Mouse (Mus musculus): Measurements from ENCODE around the gene Elf2.
A peak's percentile ranks its signal among the peaks of the same experiment; 100 is the strongest.

The Elf2 gene

GRCm38 (mm10) chr3:51284375-51284774, 56.1 kb downstream of the Elf2 start:
- DNase-seq (ENCODE audit: low read depth, low spot score): no peak

GRCm38 (mm10) chr3:51281727-51282126, 58.7 kb downstream of the Elf2 start:
- no peak for DNase-seq (ENCODE audit: low read depth, low spot score)

GRCm38 (mm10) chr3:51278433-51278832, 62.0 kb downstream of the Elf2 start:
- no peak for DNase-seq (ENCODE audit: low read depth, low spot score)

- peak; percentile 94 for DNase-seq (ENCODE audit: low read depth, low spot score)
These were observed 63.0 kb downstream of the Elf2 start for GRCm38 (mm10) chr3:51277201-51278150.

GRCm38 (mm10) chr3:51276421-51277111, 63.9 kb downstream of the Elf2 start:
- peak; percentile 75 for DNase-seq (ENCODE audit: low read depth, low spot score)

- DNase-seq (ENCODE audit: low read depth, low spot score): peak; percentile 99
These were observed 64.5 kb downstream of the Elf2 start for GRCm38 (mm10) chr3:51275956-51276398.

- DNase-seq (ENCODE audit: low read depth, low spot score): peak; percentile 58
These were observed 70.2 kb downstream of the Elf2 start for GRCm38 (mm10) chr3:51270069-51270817.

GRCm38 (mm10) chr3:51268434-51268833, 72.0 kb downstream of the Elf2 start:
- DNase-seq (ENCODE audit: low read depth, low spot score): no peak

GRCm38 (mm10) chr3:51262942-51263341, 77.5 kb downstream of the Elf2 start:
- DNase-seq (ENCODE audit: low read depth, low spot score): no peak

GRCm38 (mm10) chr3:51258070-51258469, 82.4 kb downstream of the Elf2 start:
- DNase-seq (ENCODE audit: low read depth, low spot score): no peak

GRCm38 (mm10) chr3:51256450-51256849, 84.0 kb downstream of the Elf2 start:
- DNase-seq (ENCODE audit: low read depth, low spot score): no peak

GRCm38 (mm10) chr3:51254784-51255183, 85.7 kb downstream of the Elf2 start:
- no peak for DNase-seq (ENCODE audit: low read depth, low spot score)

- DNase-seq (ENCODE audit: low read depth, low spot score): no peak
These were observed 87.6 kb downstream of the Elf2 start for GRCm38 (mm10) chr3:51252689-51253402.

- no peak for DNase-seq (ENCODE audit: low read depth, low spot score)
These were observed 88.2 kb downstream of the Elf2 start for GRCm38 (mm10) chr3:51252223-51252622.

GRCm38 (mm10) chr3:51251057-51251456, 89.4 kb downstream of the Elf2 start:
- DNase-seq (ENCODE audit: low read depth, low spot score): no peak

GRCm38 (mm10) chr3:51249866-51250265, 90.6 kb downstream of the Elf2 start:
- no peak for DNase-seq (ENCODE audit: low read depth, low spot score)

GRCm38 (mm10) chr3:51249460-51249859, 91.0 kb downstream of the Elf2 start:
- no peak for DNase-seq (ENCODE audit: low read depth, low spot score)

- DNase-seq (ENCODE audit: low read depth, low spot score): no peak
These were observed 91.9 kb downstream of the Elf2 start for GRCm38 (mm10) chr3:51248600-51248999.

- no peak for DNase-seq (ENCODE audit: low read depth, low spot score)
These were observed 92.8 kb downstream of the Elf2 start for GRCm38 (mm10) chr3:51247704-51248103.

GRCm38 (mm10) chr3:51239541-51239940, 100.9 kb downstream of the Elf2 start:
- DNase-seq (ENCODE audit: low read depth, low spot score): no peak

GRCm38 (mm10) chr3:51238515-51238914, 101.9 kb downstream of the Elf2 start:
- DNase-seq (ENCODE audit: low read depth, low spot score): no peak
